Mouse (Mus musculus) forebrain, embryonic 10.5 days (tissue): ENCODE data around the gene Olfr1412. TPM values are rescaled to one million over a fixed set of nuclear protein-coding genes. Genes with fewer than 3 reads are reported as not detected.

Source experiments
- DNase-seq: peaks from one replicate; pipeline ENCODE4 v3.0.0-alpha.2; 2017; ENCODE audit warnings: low spot score; ENCODE audit errors: extremely low spot score
- H3K27ac ChIP-seq: fragments of 300-500 bp; sonication (generic); 2 replicates; pipeline ENCODE4 v1.5.1; 2016; ENCODE audit warnings: mild to moderate bottlenecking
- H3K27me3 ChIP-seq: fragments of 300-500 bp; sonication (generic); 2 replicates; pipeline ENCODE4 v1.6.1; 2016; ENCODE audit warnings: mild to moderate bottlenecking; ENCODE audit not compliant: poor library complexity, severe bottlenecking
- H3K36me3 ChIP-seq: fragments of 300-500 bp; sonication (generic); replicated peaks from 2 replicates; pipeline ENCODE4 v1.6.1; 2016; ENCODE audit warnings: mild to moderate bottlenecking, moderate library complexity
- H3K4me1 ChIP-seq: fragments of 300-500 bp; sonication (generic); 2 replicates; pipeline ENCODE4 v1.6.1; 2016
- H3K4me3 ChIP-seq: fragments of 300-500 bp; sonication (generic); 2 replicates; pipeline ENCODE4 v1.5.1; 2016; ENCODE audit warnings: mild to moderate bottlenecking, moderate library complexity
- H3K9me3 ChIP-seq: fragments of 300-500 bp; sonication (generic); 2 replicates; pipeline ENCODE4 v1.6.1; 2016; ENCODE audit warnings: mild to moderate bottlenecking, moderate library complexity
- WGBS: fragments of 180-500 bp; shearing (Covaris S2); methylation state at CpG from one replicate; pipeline ENCODE4 v1.1.7; 2016; 5-methylcytosine and 5-hydroxymethylcytosine counted together
- polyA plus RNA-seq: library from polyadenylated mRNA; unstranded; fragments of >200 nt; fragmentation: Nextera tagmentation; extraction: Ambion mirVana; gene quantifications from 2 replicates; pipeline ENCODE4 v1.2.1, GENCODE M21; 2016

Olfr1412 gene
- polyA plus RNA-seq, result not detected in 2 replicates

DNA sequence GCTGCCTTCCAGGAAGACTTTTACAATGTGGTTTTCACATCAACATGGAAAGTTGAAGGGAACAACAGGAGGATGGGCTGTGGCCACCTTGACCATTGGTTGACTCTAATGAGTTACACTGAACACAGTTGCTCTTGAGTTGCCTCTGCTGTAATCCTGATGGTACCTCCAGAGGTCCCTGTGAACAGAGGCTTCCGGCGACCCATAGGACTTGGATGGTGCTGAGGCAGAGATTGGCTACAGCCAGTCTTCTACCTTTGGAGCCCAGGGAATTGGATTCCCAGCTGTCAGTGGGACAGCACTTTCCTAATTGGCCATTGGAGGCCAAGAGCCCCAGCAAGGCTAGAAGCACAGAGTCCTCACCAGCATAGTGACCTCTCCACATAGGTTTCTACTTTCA, at the start of gene Olfr1412:
Gene Olfr1412, plus strand, starts transcription at position 301 of the 400 bp plus-strand sequence.
- 89% methylated on average over 2 of the region's 2 CpGs for WGBS
- H3K36me3 ChIP-seq, result no peaks in the 10 kb centered on the region
- H3K4me1 ChIP-seq, result no peaks in the 10 kb centered on the region
- H3K27ac ChIP-seq, result no peak within 1 kb of the TSS
- DNase-seq, result no peak
- H3K4me3 ChIP-seq, result no peak within 1 kb of the TSS
- H3K27me3 ChIP-seq, result no peaks in the 10 kb centered on the region
- no peaks in the 10 kb centered on the region for H3K9me3 ChIP-seq

- no peaks in the 10 kb centered on the region for H3K36me3 ChIP-seq
- WGBS, result 53% methylated on average over 5 of the region's 5 CpGs
- no peaks in the 10 kb centered on the region for H3K9me3 ChIP-seq
- H3K27ac ChIP-seq, result no peak overlapping the region
- no peaks in the 10 kb centered on the region for H3K27me3 ChIP-seq
- no peak for DNase-seq
- H3K4me3 ChIP-seq, result no peak overlapping the region
- H3K4me1 ChIP-seq, result no peaks in the 10 kb centered on the region
Observed at GRCm38 (mm10) chr1:92536972-92537371, 48.6 kb upstream of the Olfr1412 start.

- H3K9me3 ChIP-seq, result no peaks in the 10 kb centered on the region
- no peaks in the 10 kb centered on the region for H3K27me3 ChIP-seq
- no peak overlapping the region for H3K27ac ChIP-seq
- WGBS, result 65% methylated on average over 2 of the region's 2 CpGs
- no peak overlapping the region for H3K4me3 ChIP-seq
- no peak for DNase-seq
- no peaks in the 10 kb centered on the region for H3K4me1 ChIP-seq
- H3K36me3 ChIP-seq, result no peaks in the 10 kb centered on the region
Observed at GRCm38 (mm10) chr1:92539071-92539470, 46.5 kb upstream of the Olfr1412 start.

- Histone ChIP-seq H3K27ac (no peak overlapping the region), H3K9me3 (no peaks in the 10 kb centered on the region), H3K27me3 (no peaks in the 10 kb centered on the region), H3K4me1 (no peaks in the 10 kb centered on the region), H3K36me3 (no peaks in the 10 kb centered on the region), H3K4me3 (no peak overlapping the region)
- DNase-seq, result no peak
- WGBS, result 92% methylated on average over 2 of the region's 2 CpGs
Observed at GRCm38 (mm10) chr1:92545929-92546328, 39.6 kb upstream of the Olfr1412 start.

DNA sequence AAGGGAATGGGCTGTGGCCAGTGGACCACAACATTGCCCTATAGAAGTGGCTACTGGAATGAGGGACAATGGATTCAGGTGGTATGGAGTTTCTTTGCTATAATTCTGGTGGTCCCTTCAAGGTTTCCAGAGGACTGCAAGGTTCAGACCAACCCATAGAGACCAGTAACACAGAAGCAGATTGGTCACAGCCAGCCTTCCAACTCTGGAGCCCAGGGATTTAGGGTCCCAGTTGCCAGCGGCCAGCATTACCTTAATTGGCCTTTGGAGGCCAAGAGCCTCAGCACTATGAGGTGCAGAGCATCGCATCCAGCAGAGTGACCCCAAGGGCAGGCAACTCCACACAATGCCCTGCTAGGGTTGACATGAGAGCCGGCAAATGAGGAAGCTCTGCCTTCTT, 14.6 kb upstream of the Olfr1412 start, which contains the start of gene Olfr1413:
Gene Olfr1413, plus strand, starts transcription at position 301 of the 400 bp plus-strand sequence.
- H3K36me3 ChIP-seq, result no peaks in the 10 kb centered on the region
- H3K27ac ChIP-seq, result no peak within 1 kb of the TSS
- H3K4me1 ChIP-seq, result no peaks in the 10 kb centered on the region
- H3K4me3 ChIP-seq, result no peak within 1 kb of the TSS
- DNase-seq, result no peak
- no peaks in the 10 kb centered on the region for H3K27me3 ChIP-seq
- WGBS, result 90% methylated on average over 3 of the region's 3 CpGs
- H3K9me3 ChIP-seq, result no peaks in the 10 kb centered on the region

DNA sequence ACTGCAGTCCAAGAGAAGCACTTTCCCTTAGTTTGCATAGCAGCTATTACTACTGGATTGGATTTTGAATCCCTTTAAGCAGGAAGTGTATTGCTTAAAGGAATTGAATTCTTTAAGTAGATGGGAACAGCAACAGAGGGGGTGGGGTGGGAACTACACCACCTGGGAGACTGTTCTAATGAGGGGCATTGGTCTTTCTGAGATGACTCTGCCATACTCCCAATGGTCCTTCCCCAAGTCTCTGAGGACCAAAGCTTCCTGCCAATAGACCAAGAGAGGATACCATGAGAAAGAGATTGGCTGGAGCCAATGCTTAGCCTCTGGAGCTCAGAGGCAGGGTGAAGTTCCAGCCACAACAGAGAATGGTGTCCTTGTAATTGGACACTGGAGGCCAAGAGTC, 8.5 kb downstream of the Olfr1412 start, which contains the start of gene Olfr1411:
Gene Olfr1411, plus strand, starts transcription at position 301 of the 400 bp plus-strand sequence.
- no peaks in the 10 kb centered on the region for H3K36me3 ChIP-seq
- DNase-seq, result no peak
- no peaks in the 10 kb centered on the region for H3K9me3 ChIP-seq
- H3K4me3 ChIP-seq, result no peak within 1 kb of the TSS
- no peak within 1 kb of the TSS for H3K27ac ChIP-seq
- no peaks in the 10 kb centered on the region for H3K27me3 ChIP-seq
- H3K4me1 ChIP-seq, result no peaks in the 10 kb centered on the region

DNA sequence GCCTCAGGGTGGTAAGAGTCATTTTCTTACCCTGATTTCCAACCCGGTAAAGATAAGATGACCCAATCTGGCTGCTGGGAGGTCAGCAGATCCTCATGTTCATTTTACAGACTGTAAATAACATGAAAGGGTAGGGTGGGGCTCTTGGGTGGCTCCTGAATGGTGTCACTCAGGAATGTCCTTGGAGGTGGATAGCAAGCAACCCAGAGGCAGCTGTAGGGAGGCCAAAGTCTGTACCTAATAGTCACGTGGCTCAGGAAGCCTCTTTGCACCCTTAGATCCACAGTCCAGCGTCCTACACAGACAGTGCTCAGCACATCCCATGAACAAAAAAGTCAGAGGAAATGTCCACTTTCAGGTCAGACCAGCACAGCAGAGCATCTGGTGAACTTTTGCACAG, 10.4 kb downstream of the Olfr1412 start:
- no peak overlapping the region for H3K27ac ChIP-seq
- H3K4me3 ChIP-seq, result no peak overlapping the region
- no peaks in the 10 kb centered on the region for H3K9me3 ChIP-seq
- no peak for DNase-seq
- H3K27me3 ChIP-seq, result no peaks in the 10 kb centered on the region
- 87% methylated on average over 3 of the region's 3 CpGs for WGBS
- H3K36me3 ChIP-seq, result no peaks in the 10 kb centered on the region
- no peaks in the 10 kb centered on the region for H3K4me1 ChIP-seq

- Histone ChIP-seq H3K36me3 (no peaks in the 10 kb centered on the region), H3K9me3 (no peaks in the 10 kb centered on the region), H3K4me1 (no peaks in the 10 kb centered on the region), H3K4me3 (no peak within 1 kb of the TSS), H3K27ac (no peak within 1 kb of the TSS), H3K27me3 (no peaks in the 10 kb centered on the region)
- 90% methylated on average over 1 of the region's 1 CpGs for whole genome bisulfite sequencing
- no peak for DNase-seq
Observed at GRCm38 (mm10) chr1:92605482-92605881, 19.9 kb downstream of the Olfr1412 start, which contains the start of gene Olfr1410. Gene Olfr1410 (plus strand): TSS chr1:92605782.

DNA sequence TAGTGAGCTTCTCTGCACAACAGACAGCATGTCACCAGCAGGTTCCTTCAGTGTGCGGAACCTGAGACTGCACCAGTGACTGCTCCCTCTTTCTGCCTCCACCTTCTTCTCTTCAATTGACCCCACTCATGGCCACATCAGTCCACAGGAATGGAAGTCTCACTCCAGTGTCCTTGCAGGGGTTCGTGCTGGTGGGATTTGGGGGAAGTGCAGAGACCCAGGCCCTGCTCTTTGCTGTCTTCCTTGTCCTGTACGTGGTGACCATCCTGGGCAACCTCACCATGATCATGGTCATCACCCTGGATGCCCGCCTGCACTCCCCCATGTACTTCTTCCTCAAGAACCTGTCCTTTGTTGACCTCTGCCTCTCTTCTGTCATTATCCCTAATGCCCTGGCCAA, 22.1 kb downstream of the Olfr1412 start:
- Histone ChIP-seq H3K27me3 (no peaks in the 10 kb centered on the region; the same call in 1 of the 2 replicates), H3K4me3 (no peak overlapping the region), H3K36me3 (no peaks in the 10 kb centered on the region), H3K9me3 (no peaks in the 10 kb centered on the region), H3K4me1 (no peaks in the 10 kb centered on the region), H3K27ac (no peak overlapping the region)
- DNase-seq, result no peak
- WGBS, result 88% methylated on average over 4 of the region's 4 CpGs

GRCm38 (mm10) chr1:92611008-92611407, 25.4 kb downstream of the Olfr1412 start:
- no peak overlapping the region for H3K4me3 ChIP-seq
- H3K4me1 ChIP-seq, result no peaks in the 10 kb centered on the region
- no peaks in the 10 kb centered on the region for H3K36me3 ChIP-seq
- peak; percentile 37 for DNase-seq
- H3K27ac ChIP-seq, result no peak overlapping the region
- WGBS, result 11% methylated on average over 5 of the region's 5 CpGs
- H3K27me3 ChIP-seq, result no peaks in the 10 kb centered on the region; the same call in 1 of the 2 replicates
- no peaks in the 10 kb centered on the region for H3K9me3 ChIP-seq

GRCm38 (mm10) chr1:92613175-92613574, 27.6 kb downstream of the Olfr1412 start:
- Histone ChIP-seq H3K9me3 (no peaks in the 10 kb centered on the region), H3K27ac (no peak overlapping the region), H3K36me3 (no peaks in the 10 kb centered on the region), H3K27me3 (no peaks in the 10 kb centered on the region; the same call in 1 of the 2 replicates), H3K4me3 (no peak overlapping the region), H3K4me1 (no peaks in the 10 kb centered on the region)
- no peak for DNase-seq
- WGBS, result 57% methylated on average over 4 of the region's 4 CpGs

DNA sequence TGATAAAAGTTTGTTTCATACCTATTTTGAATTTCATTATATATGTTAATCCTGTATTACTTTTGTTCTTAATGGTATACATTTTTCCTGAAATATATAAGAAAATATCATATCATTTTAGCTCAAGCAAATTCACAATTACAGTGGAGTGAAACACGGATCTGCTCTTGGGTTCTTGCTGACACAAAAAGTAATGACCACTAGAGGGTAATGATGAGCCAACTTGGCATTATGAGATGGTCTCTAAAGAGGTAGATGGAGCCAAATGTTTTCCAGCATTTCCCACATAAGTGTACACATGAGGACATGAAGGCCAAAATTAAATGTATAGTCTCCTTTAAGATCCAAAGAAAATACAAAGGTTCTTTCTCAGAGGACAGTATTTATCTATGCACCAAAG, 28.9 kb downstream of the Olfr1412 start:
- Histone ChIP-seq H3K27me3 (no peaks in the 10 kb centered on the region; the same call in 1 of the 2 replicates), H3K4me3 (no peak overlapping the region), H3K4me1 (no peaks in the 10 kb centered on the region), H3K27ac (no peak overlapping the region), H3K36me3 (no peaks in the 10 kb centered on the region), H3K9me3 (no peaks in the 10 kb centered on the region)
- 8% methylated on average over 1 of the region's 1 CpGs for WGBS
- no peak for DNase-seq

DNA sequence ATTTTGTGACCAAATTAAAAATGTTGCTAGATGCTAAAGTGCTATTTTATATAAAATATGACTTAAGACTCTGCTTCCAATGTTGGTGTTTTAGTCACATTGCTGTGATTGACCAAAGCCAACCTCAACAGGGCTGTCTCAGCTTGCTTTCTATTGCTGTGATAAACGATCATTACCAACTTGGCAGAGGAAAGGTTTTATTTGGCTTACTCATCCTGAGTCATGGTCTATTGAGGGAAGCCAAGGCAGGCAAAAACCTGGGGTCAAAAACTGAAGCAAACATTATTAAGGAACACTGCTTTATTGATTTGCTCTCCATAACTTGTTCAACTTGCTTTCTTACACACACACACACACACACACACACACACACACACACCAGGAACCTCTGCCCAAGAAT, 30.5 kb downstream of the Olfr1412 start:
- Histone ChIP-seq H3K27ac (no peak overlapping the region), H3K27me3 (no peaks in the 10 kb centered on the region; the same call in 1 of the 2 replicates), H3K9me3 (no peaks in the 10 kb centered on the region), H3K4me3 (no peak overlapping the region), H3K36me3 (no peaks in the 10 kb centered on the region), H3K4me1 (no peaks in the 10 kb centered on the region)
- 83% methylated on average over 1 of the region's 1 CpGs for WGBS
- DNase-seq, result no peak

DNA sequence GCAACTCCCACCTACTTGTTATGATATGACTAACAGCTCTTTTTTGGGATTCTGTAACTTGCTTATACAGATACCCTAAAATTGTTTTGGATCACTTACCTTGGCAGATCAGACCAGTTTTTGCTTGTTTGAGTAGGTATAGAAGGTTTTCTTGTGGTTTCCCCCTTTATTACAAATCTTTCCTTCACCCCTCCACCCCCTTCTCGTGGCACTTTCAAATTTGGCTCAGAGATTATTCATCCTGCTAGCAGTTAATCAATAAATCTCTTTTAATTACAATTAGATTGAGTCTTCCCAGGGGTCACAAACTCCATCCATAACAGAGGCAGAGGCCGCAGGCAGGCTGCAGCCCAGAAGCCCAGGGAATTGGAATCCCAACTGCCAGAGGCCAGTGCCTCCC, 31.9 kb downstream of the Olfr1412 start, which contains the start of gene Olfr12:
Gene Olfr12, plus strand, starts transcription at position 301 of the 400 bp plus-strand sequence.
- Histone ChIP-seq H3K27me3 (no peaks in the 10 kb centered on the region), H3K9me3 (no peaks in the 10 kb centered on the region), H3K27ac (no peak within 1 kb of the TSS), H3K4me3 (no peak within 1 kb of the TSS), H3K36me3 (no peaks in the 10 kb centered on the region), H3K4me1 (no peaks in the 10 kb centered on the region)
- DNase-seq, result no peak
- 70% methylated on average over 2 of the region's 2 CpGs for WGBS
